Mouse (Mus musculus) left cerebral cortex, adult 11 months (tissue): Measurements from ENCODE around the gene Zfp651.
A peak's percentile ranks its signal among the peaks of the same experiment; 100 is the strongest.

Source experiments
- DNase-seq: peaks from one replicate; pipeline ENCODE4 v3.0.0; 2022; ENCODE audit warnings: low spot score

Gene Zfp651

GRCm38 (mm10) chr9:121810081-121810821 lies 51.1 kb downstream of the Zfp651 start:
- peak; percentile 73 for DNase-seq

- no peak for DNase-seq
These were observed 56.1 kb downstream of the Zfp651 start for GRCm38 (mm10) chr9:121815183-121815582.

- no peak for DNase-seq
These were observed 60.1 kb downstream of the Zfp651 start for GRCm38 (mm10) chr9:121819073-121819770.

- DNase-seq, result no peak
These were observed 60.8 kb downstream of the Zfp651 start for GRCm38 (mm10) chr9:121819771-121820471.

GRCm38 (mm10) chr9:121820765-121821164 lies 61.6 kb downstream of the Zfp651 start:
- DNase-seq, result no peak
